Mouse (Mus musculus): ENCODE data around the gene Nynrin. TPM values are rescaled to one million over a fixed set of nuclear protein-coding genes. Genes with fewer than 3 reads are reported as not detected.

Nynrin gene
- polyA plus RNA-seq, 1 experiment, result 0.06 TPM

DNA sequence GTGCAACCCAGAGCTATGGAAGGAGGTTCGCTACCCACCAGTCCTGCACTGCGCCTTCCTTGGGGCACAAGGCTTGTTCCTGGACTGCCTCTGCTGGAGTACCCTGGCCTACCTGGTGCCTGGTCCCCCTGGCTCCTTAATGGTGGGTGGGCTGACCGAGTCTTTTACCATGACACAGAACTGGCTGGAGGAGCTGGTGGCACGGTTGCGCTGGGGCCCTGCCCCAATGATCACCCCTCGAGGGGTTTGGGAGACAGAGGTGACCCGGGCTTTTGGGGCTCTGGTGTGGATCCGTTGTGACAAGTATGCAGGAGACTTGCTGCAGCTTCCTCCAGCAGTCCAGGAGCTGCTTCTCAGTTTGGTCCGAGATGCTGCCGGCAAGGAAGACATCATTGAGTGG, 9.2 kb downstream of the Nynrin start:
- no peak for TF ChIP-seq GATA1 (IDR thresholded peaks at IDR 0.05; ENCODE audit: low read length)

GRCm38 (mm10) chr14:55863773-55864172, 10.0 kb downstream of the Nynrin start:
- TF ChIP-seq GATA1 (IDR thresholded peaks at IDR 0.05; ENCODE audit: low read length), result no peak

- TF ChIP-seq GATA1 (IDR thresholded peaks at IDR 0.05; ENCODE audit: low read length), result no peak
These were observed 13.2 kb downstream of the Nynrin start for GRCm38 (mm10) chr14:55866962-55867361.

GRCm38 (mm10) chr14:55868230-55869026, 14.6 kb downstream of the Nynrin start:
- no peak for TF ChIP-seq GATA1 (IDR thresholded peaks at IDR 0.05; ENCODE audit: low read length)

GRCm38 (mm10) chr14:55869538-55869937, 15.7 kb downstream of the Nynrin start:
- no peak for TF ChIP-seq GATA1 (IDR thresholded peaks at IDR 0.05; ENCODE audit: low read length)

DNA sequence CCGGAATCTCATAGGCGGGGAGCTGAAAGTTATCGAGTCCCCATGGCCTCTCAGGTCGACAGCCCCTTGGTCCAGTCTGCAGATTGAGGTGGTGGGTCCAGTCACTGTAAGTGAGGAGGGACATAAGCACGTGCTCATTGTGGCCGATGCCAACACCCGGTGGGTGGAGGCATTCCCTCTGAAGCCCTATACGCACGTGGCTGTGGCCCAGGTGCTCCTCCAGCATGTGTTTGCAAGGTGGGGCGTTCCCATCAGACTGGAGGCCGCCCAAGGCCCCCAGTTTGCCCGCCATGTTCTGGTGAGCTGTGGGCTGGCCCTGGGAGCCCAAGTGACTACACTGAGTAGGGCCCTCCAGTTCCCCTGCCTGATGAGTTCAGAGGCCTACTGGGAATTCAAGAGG, 18.2 kb downstream of the Nynrin start:
- TF ChIP-seq GATA1 (IDR thresholded peaks at IDR 0.05; ENCODE audit: low read length), result no peak

DNA sequence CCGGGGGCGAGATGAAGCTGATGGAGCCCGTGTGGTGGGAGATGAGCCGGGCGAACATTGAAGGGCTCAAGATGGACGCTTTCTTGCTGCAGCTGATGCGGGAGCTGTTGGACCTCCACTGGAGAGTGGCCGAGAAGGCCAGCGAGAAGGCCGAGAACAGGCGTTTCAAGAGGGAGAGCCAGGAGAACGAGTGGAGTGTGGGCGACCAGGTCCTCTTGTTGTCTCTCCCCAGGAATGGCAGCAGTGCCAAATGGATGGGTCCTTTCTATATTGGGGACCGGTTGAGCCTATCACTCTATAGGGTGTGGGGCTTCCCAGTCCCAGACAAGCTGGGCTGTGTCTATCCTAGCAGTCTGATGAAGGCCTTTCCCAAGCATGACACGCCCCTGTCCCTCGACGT, 18.7 kb downstream of the Nynrin start:
- TF ChIP-seq GATA1 (IDR thresholded peaks at IDR 0.05; ENCODE audit: low read length), result no peak

DNA sequence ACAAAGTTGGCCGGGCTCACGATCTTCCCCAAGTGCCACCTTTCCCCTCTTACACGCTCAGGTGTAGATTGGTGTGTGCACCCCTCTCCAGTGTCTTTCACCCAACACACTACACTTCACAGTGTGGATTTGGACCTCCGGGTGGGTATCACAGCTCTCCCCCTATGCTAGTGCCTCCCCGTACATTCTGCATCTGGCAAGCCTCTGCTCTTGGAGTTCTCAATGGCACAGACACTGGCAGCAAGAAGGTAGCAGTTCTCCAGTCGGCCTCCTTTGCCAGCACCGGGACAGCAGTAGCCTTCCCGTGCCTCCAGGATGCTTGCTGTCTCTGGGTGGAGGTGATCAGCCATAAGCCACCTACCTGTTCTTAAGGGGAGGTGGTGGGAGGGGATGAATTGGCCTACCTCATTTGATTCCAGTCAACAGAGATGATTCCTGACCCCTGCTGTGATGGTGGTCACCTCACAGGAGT, 19.5 kb downstream of the Nynrin start:
- no peak for TF ChIP-seq GATA1 (IDR thresholded peaks at IDR 0.05; ENCODE audit: low read length)

- TF ChIP-seq GATA1 (IDR thresholded peaks at IDR 0.05; ENCODE audit: low read length), result no peak
These were observed 20.2 kb downstream of the Nynrin start for GRCm38 (mm10) chr14:55873714-55874683.

- no peak for TF ChIP-seq GATA1 (IDR thresholded peaks at IDR 0.05; ENCODE audit: low read length)
These were observed 23.9 kb downstream of the Nynrin start for GRCm38 (mm10) chr14:55877469-55878315.

- TF ChIP-seq GATA1 (IDR thresholded peaks at IDR 0.05; ENCODE audit: low read length), result no peak
These were observed 24.6 kb downstream of the Nynrin start for GRCm38 (mm10) chr14:55878316-55878940.

- no peak for TF ChIP-seq GATA1 (IDR thresholded peaks at IDR 0.05; ENCODE audit: low read length)
These were observed 25.8 kb downstream of the Nynrin start for GRCm38 (mm10) chr14:55879623-55880022.

DNA sequence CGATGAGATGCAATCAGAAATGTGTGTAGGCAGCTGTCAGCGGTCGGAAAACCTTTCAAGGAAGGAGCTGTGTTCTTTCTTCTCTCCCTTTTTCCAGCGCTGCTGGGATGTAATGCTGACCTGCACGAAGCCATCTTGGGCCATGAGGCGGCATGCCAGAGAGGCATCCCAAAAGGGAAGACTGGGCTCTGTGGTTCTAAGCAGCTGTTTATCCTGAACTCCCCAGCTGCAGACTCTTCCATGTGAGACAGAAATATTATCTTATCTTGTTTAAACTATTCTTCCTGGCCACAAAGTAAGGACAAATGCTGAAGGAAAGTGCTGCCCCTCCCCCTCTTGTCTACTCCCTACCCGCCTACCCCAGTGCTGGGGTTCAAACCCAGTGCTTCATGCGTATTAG, 27.2 kb downstream of the Nynrin start:
- TF ChIP-seq GATA1 (IDR thresholded peaks at IDR 0.05; ENCODE audit: low read length), result peak; percentile 20

DNA sequence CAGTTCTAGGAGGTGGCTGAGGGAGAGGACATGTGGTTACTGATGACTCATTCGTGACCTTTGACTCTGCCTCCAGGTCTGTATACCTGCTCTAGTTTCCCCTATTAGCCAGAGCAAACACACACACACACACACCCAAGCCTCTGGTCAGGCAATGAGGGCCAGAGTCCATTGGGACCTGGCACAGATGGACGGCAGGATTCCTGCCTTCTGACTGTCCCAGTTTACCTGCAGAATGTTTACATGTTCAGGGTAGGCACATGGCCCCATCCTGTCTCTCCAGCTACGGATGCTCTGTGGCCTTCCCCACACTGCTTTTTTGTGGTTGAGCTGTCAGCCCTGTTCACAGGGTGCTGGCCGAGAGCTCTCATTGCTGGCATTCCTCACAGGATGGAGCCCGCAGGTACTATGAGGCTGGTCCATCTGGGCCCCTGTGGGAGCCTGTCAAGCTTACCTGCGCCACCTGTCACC, 28.4 kb downstream of the Nynrin start:
- no peak for TF ChIP-seq GATA1 (IDR thresholded peaks at IDR 0.05; ENCODE audit: low read length)
